Mouse (Mus musculus) adrenal gland, postnatal 10 days (tissue): ENCODE results near the gene Dock8. TPM values are rescaled to one million over a fixed set of nuclear protein-coding genes. Genes with fewer than 3 reads are reported as not detected.
A peak's percentile ranks its signal among the peaks of the same experiment; 100 is the strongest.

Experiments used
- DNase-seq: peaks from one replicate; pipeline ENCODE4 v3.0.0; 2021; ENCODE audit warnings: mixed read lengths
- total RNA-seq, 2 experiments: library from RNA; stranded (reverse); gene quantifications; 2 replicates each; pipeline ENCODE4 v1.2.3; 2021

The Dock8 gene
- total RNA-seq, 2 experiments from 2014 or later: 23.0 to 29.0 TPM

GRCm38 (mm10) chr19:25062188-25062856 lies 63.0 kb downstream of the Dock8 start:
- DNase-seq: no peak

- no peak for DNase-seq
These were observed 63.5 kb downstream of the Dock8 start for GRCm38 (mm10) chr19:25062857-25063240.

GRCm38 (mm10) chr19:25066229-25066628 lies 66.9 kb downstream of the Dock8 start:
- DNase-seq: no peak

GRCm38 (mm10) chr19:25068518-25068917 lies 69.2 kb downstream of the Dock8 start:
- no peak for DNase-seq

- no peak for DNase-seq
These were observed 73.2 kb downstream of the Dock8 start for GRCm38 (mm10) chr19:25072521-25072920.

- DNase-seq: no peak
These were observed 75.4 kb downstream of the Dock8 start for GRCm38 (mm10) chr19:25074741-25075140.

GRCm38 (mm10) chr19:25077636-25078035 lies 78.3 kb downstream of the Dock8 start:
- DNase-seq: no peak

GRCm38 (mm10) chr19:25078130-25078529 lies 78.8 kb downstream of the Dock8 start:
- DNase-seq: no peak

- no peak for DNase-seq
These were observed 80.8 kb downstream of the Dock8 start for GRCm38 (mm10) chr19:25080166-25080565.

- DNase-seq: no peak
These were observed 83.5 kb downstream of the Dock8 start for GRCm38 (mm10) chr19:25082839-25083238.

- DNase-seq: no peak
These were observed 87.8 kb downstream of the Dock8 start for GRCm38 (mm10) chr19:25087181-25087580.

- DNase-seq: no peak
These were observed 90.4 kb downstream of the Dock8 start for GRCm38 (mm10) chr19:25089746-25090145.

- DNase-seq: no peak
These were observed 95.8 kb downstream of the Dock8 start for GRCm38 (mm10) chr19:25095135-25095534.

GRCm38 (mm10) chr19:25096316-25096715 lies 97.0 kb downstream of the Dock8 start:
- DNase-seq: no peak

- DNase-seq: peak; percentile 46
These were observed 97.7 kb downstream of the Dock8 start for GRCm38 (mm10) chr19:25096986-25097385.

GRCm38 (mm10) chr19:25097506-25097905 lies 98.2 kb downstream of the Dock8 start:
- no peak for DNase-seq

- DNase-seq: no peak
These were observed 98.6 kb downstream of the Dock8 start for GRCm38 (mm10) chr19:25097951-25098350.

- no peak for DNase-seq
These were observed 99.6 kb downstream of the Dock8 start for GRCm38 (mm10) chr19:25098941-25099340.

GRCm38 (mm10) chr19:25105682-25106081 lies 106.3 kb downstream of the Dock8 start:
- DNase-seq: no peak

GRCm38 (mm10) chr19:25106315-25106714 lies 107.0 kb downstream of the Dock8 start:
- no peak for DNase-seq

- peak; percentile 17 for DNase-seq
These were observed 108.1 kb downstream of the Dock8 start for GRCm38 (mm10) chr19:25107417-25107816.

- DNase-seq: no peak
These were observed 112.4 kb downstream of the Dock8 start for GRCm38 (mm10) chr19:25111591-25112233.

- no peak for DNase-seq
These were observed 117.6 kb downstream of the Dock8 start for GRCm38 (mm10) chr19:25116981-25117380.

- DNase-seq: no peak
These were observed 123.1 kb downstream of the Dock8 start for GRCm38 (mm10) chr19:25122417-25122816.
